Mouse (Mus musculus): ENCODE data around the gene Rap1a.

DNA sequence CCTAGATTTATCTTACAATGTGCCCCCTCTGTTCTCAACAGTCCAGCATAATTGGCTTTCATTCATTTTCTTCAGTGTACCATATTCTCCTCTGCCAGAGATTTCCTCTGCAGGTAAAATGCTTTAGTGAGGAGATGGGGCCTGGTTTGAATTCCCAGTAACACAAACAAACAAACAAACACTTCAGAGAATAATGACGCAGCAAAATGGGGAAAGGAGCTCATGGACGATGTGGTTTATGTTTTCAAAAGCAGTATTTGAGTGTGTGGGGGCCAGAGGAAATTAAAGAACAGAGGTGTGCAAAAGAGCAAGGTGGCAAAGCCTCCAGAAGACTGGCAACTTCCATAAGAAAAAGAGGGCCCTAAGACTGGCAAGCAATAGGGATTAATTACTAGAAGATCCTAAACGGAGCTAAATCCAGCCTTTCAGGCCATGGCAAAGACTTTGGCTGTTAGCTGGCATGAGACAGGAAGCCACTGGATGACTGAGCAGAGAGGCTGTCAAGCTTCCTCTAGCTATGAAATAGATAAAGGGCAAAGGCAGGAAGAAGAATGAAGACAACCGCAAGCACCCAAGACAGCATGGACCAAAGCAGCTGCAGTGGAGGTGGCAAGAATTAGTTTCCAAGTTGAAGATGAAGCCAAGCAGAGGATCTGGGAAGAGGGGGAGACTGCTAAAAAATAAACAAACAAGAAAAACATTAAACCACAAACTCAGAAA is 37.8 kb downstream of the Rap1a start:
- no peak for TF ChIP-seq CTCF (IDR thresholded peaks at IDR 0.05; ENCODE audit: control insufficient read depth, insufficient read depth, insufficient read length)
- TF ChIP-seq FOSL1 (IDR thresholded peaks at IDR 0.05; ENCODE audit: insufficient read depth, low read length, poor library complexity, severe bottlenecking): no peak
- no peak for TF ChIP-seq CEBPB (IDR thresholded peaks at IDR 0.05; ENCODE audit: low read depth)
